Mouse (Mus musculus) megakaryocyte, embryonic 14.5 days (primary cell): Measurements from ENCODE around the gene 1700020N01Rik.

Experiments used
- FLI1 ChIP-seq: IDR thresholded peaks from 2 replicates; pipeline ENCODE4 v1.6.1; 2012; ENCODE audit warnings: low read length, inconsistent platforms, mixed read lengths
- GATA1 ChIP-seq: IDR thresholded peaks from 3 replicates; pipeline ENCODE4 v1.6.1; 2012; ENCODE audit warnings: mixed read lengths, low read length, inconsistent platforms, borderline replicate concordance

- TF ChIP-seq GATA1, result no peak
- TF ChIP-seq FLI1, result no peak
Observed at GRCm38 (mm10) chr10:21563446-21563845, 29.5 kb upstream of the 1700020N01Rik start.
